Mouse (Mus musculus) liver, postnatal 0 days (tissue): Measurements from ENCODE around the gene Camk1g.

Source experiments
- CTCF ChIP-seq: sonication (generic); IDR thresholded peaks from 2 replicates; pipeline ENCODE4 v1.5.1; 2016; ENCODE audit warnings: antibody characterized with exemption, low read depth
- EP300 ChIP-seq: IDR thresholded peaks from 2 replicates; pipeline ENCODE4 v1.6.1; 2016; ENCODE audit warnings: antibody characterized with exemption, low read depth, mild to moderate bottlenecking

DNA sequence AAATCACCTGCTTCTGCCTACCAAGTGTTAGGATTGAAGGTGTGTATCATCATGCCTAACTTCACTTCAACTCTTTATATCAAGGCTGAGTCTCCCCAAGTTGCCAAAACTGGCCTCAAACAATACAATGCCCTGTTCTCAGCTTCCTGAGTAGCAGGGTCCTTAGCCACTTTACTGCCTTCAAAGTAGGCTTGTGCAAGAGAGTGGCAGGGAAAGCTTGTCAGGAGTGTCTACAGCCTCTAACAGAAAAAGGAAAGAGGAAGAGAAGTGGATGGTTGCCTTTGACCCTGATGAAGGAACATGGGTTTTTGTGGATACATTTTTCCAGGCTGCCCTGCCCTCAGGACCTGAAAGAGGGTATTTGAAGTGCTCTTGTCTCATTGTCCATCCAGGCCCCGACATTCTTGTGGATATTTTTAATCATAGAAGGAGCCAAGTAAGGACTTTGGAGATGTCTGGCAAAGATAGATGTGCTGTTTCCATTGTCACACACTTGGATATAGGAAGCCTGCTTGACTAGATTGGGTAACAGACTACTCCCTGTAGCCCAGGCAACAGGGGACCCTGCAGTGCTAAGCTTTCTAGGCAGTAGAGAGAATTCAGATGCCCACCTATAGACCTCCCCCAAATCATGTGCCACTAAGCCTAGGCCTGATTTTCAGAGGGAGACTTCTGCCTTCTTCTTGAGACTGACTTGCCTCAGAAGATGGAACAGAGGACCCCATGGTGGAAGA is 60.1 kb downstream of the Camk1g start:
- TF ChIP-seq CTCF = no peak
- TF ChIP-seq EP300 = no peak
